Mouse (Mus musculus) ES-E14 (cell line): ENCODE results near the gene Tpt1.

Experiments used
- HCFC1 ChIP-seq: IDR thresholded peaks from 2 replicates; pipeline ENCODE4 v1.6.1; 2012; ENCODE audit warnings: low read length, inconsistent platforms, borderline replicate concordance; ENCODE audit not compliant: insufficient read depth
- ZNF384 ChIP-seq: IDR thresholded peaks from 2 replicates; pipeline ENCODE4 v1.6.1; 2012; ENCODE audit warnings: low read depth, low read length, inconsistent platforms

DNA sequence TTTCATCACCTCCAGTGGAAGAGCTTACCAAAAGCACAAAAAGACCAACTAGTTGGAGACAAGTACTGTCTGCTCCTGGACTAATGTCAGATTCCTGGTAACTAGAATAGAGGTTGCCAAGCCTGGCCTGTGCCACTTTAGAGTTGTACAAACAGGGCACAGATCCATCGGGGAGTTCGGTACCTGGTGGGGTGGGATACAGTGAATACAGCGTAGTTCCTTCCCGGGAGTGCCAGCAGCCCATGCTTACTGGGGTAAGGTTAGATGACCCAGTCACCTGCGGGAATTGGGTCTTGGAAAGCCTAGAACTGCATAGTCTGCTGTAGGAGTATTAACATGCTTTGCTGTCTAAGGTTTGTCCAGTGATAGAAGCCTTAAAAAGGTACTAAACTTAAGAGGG is 3.6 kb downstream of the Tpt1 start:
- no peak for TF ChIP-seq HCFC1
- TF ChIP-seq ZNF384, result no peak
